Mouse (Mus musculus) kidney, postnatal 4 days (tissue): ENCODE data around the gene Frat2.
A peak's percentile ranks its signal among the peaks of the same experiment; 100 is the strongest.

Source experiments
- DNase-seq, 2 experiments: peaks; one replicate each; pipeline ENCODE4 v3.0.0; 2021; ENCODE audit warnings: mixed read lengths in 2 of 2

Frat2 gene

GRCm38 (mm10) chr19:41844345-41844744, 3.6 kb downstream of the Frat2 start:
- DNase-seq: no peak

GRCm38 (mm10) chr19:41842706-41843105, 5.2 kb downstream of the Frat2 start:
- DNase-seq: no peak

- no peak for DNase-seq
Measured at GRCm38 (mm10) chr19:41842196-41842595, 5.7 kb downstream of the Frat2 start.

GRCm38 (mm10) chr19:41841105-41841750, 6.7 kb downstream of the Frat2 start:
- DNase-seq: no peak

GRCm38 (mm10) chr19:41839685-41840084, 8.2 kb downstream of the Frat2 start:
- no peak for DNase-seq

- no peak for DNase-seq
Measured at GRCm38 (mm10) chr19:41838808-41839207, 9.1 kb downstream of the Frat2 start.

GRCm38 (mm10) chr19:41837917-41838261, 10.0 kb downstream of the Frat2 start:
- no peak for DNase-seq

- no peak for DNase-seq
Measured at GRCm38 (mm10) chr19:41837194-41837916, 10.6 kb downstream of the Frat2 start.

- DNase-seq: no peak
Measured at GRCm38 (mm10) chr19:41836719-41837118, 11.2 kb downstream of the Frat2 start.

GRCm38 (mm10) chr19:41835816-41836215, 12.1 kb downstream of the Frat2 start:
- DNase-seq: peak in 1 of 2 experiments; percentile 39

GRCm38 (mm10) chr19:41835407-41835806, 12.5 kb downstream of the Frat2 start:
- no peak for DNase-seq

GRCm38 (mm10) chr19:41832501-41833201, 15.3 kb downstream of the Frat2 start:
- no peak for DNase-seq

GRCm38 (mm10) chr19:41831718-41832391, 16.1 kb downstream of the Frat2 start:
- DNase-seq: peak in 1 of 2 experiments; percentile 30

GRCm38 (mm10) chr19:41831101-41831570, 16.8 kb downstream of the Frat2 start:
- peak; percentile 48 to 64 for DNase-seq

GRCm38 (mm10) chr19:41830106-41831031, 17.6 kb downstream of the Frat2 start:
- peak; percentile 80 to 88 for DNase-seq

- peak; percentile 89 to 93 for DNase-seq
Measured at GRCm38 (mm10) chr19:41829381-41830105, 18.4 kb downstream of the Frat2 start, which contains the start of gene Frat1. Frat1 (plus strand) TSS chr19:41829970.

GRCm38 (mm10) chr19:41828941-41829340, 19.0 kb downstream of the Frat2 start:
- DNase-seq: no peak

GRCm38 (mm10) chr19:41826529-41826928, 21.4 kb downstream of the Frat2 start:
- no peak for DNase-seq

GRCm38 (mm10) chr19:41824950-41825349, 23.0 kb downstream of the Frat2 start:
- no peak for DNase-seq

- DNase-seq: no peak
Measured at GRCm38 (mm10) chr19:41822589-41822988, 25.3 kb downstream of the Frat2 start.

GRCm38 (mm10) chr19:41821436-41821835, 26.5 kb downstream of the Frat2 start:
- DNase-seq: peak in 1 of 2 experiments; percentile 27
